Mouse (Mus musculus) layer of hippocampus, postnatal 10 days (tissue): ENCODE measurements at regions not wholly inside any gene's neighbourhood (a gene's known extent, or its start where the extent isn't known, plus 50 kb on each side); places are given as distances from the start of the nearest gene placed in this dataset.

Experiments used
- DNase-seq, 2 experiments: peaks; one replicate each; pipeline ENCODE4 v3.0.0; 2021; ENCODE audit warnings: low spot score in 2 of 2

GRCm38 (mm10) chr10:105704472-105705235, 130.4 kb upstream of the Tmtc2 start:
- DNase-seq: no peak

GRCm38 (mm10) chr10:105693131-105693530, 118.9 kb upstream of the Tmtc2 start:
- DNase-seq: no peak

GRCm38 (mm10) chr10:105689388-105689787, 115.1 kb upstream of the Tmtc2 start:
- peak; percentile 13 to 41 for DNase-seq

GRCm38 (mm10) chr10:105688879-105689278, 114.6 kb upstream of the Tmtc2 start:
- DNase-seq: no peak

GRCm38 (mm10) chr10:105686876-105687275, 112.6 kb upstream of the Tmtc2 start:
- no peak for DNase-seq

GRCm38 (mm10) chr10:105679598-105679997, 105.3 kb upstream of the Tmtc2 start:
- DNase-seq: no peak

- DNase-seq: no peak
Observed at GRCm38 (mm10) chr10:105666959-105667358, 92.7 kb upstream of the Tmtc2 start.

GRCm38 (mm10) chr10:105660761-105661160, 86.5 kb upstream of the Tmtc2 start:
- DNase-seq: no peak

GRCm38 (mm10) chr10:105656788-105657187, 82.5 kb upstream of the Tmtc2 start:
- DNase-seq: no peak

- no peak for DNase-seq
Observed at GRCm38 (mm10) chr10:105652475-105652874, 78.2 kb upstream of the Tmtc2 start.

- DNase-seq: peak; percentile 25 to 35
Observed at GRCm38 (mm10) chr10:105639011-105639451, 64.8 kb upstream of the Tmtc2 start.

GRCm38 (mm10) chr10:105638500-105638899, 64.2 kb upstream of the Tmtc2 start:
- DNase-seq: no peak

- no peak for DNase-seq
Observed at GRCm38 (mm10) chr10:105626842-105627241, 52.6 kb upstream of the Tmtc2 start.

GRCm38 (mm10) chr10:105625324-105625950, 51.2 kb upstream of the Tmtc2 start:
- no peak for DNase-seq
